ENCODE assay signal across 9 mouse cellular contexts in the genomic region with DNA sequence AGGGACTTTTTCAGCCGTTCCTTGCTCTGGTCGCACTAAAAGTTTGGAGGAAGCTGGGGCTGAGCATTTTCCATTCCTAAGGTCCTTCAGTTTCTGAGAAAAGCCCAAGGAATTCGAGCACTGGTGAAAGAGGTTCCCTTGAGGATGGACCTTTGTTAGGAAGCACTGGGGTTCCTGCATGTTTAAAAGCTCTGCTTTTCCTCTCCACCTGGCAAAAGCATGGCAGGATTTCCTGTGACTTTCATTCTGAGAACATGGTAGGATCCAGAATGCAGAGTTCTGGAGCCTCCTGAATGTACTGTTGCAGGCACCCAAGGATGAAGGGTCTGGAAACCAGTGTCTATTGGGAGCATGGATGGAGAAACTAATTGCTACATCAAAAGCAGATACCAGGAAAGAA.
"Had no signal": no experiment of that assay in that cellular context is flagged by ENCODE, and none has a peak within 500 bp of the region (broad histone marks: within the 10 kb centered on the region; RNA-seq: fewer than 3 reads in every experiment).

No protein-coding gene starts in this region.

- H3K4me1 ChIP-seq: limb, embryonic 13.5 days; midbrain, embryonic 12.5 days had no signal

- H3K9me3 ChIP-seq: limb, embryonic 13.5 days; midbrain, embryonic 12.5 days had no signal

- DNase-seq: left cerebral cortex, postnatal 4 days; lung, adult 18-20 months; right cerebral cortex, postnatal 14 days; thymus, postnatal 36 days had no signal

- H3K9ac ChIP-seq: limb, embryonic 13.5 days; liver, embryonic 14.5 days; midbrain, embryonic 12.5 days had no signal

- H3K4me3 ChIP-seq: limb, embryonic 13.5 days; midbrain, embryonic 12.5 days had no signal

- H3K36me3 ChIP-seq: limb, embryonic 13.5 days; midbrain, embryonic 12.5 days had no signal

- H3K27ac ChIP-seq: kidney, postnatal 0 days; limb, embryonic 13.5 days; liver, embryonic 14.5 days; midbrain, embryonic 12.5 days had no signal

- H3K27me3 ChIP-seq: limb, embryonic 13.5 days; midbrain, embryonic 12.5 days had no signal

- H3K4me2 ChIP-seq: limb, embryonic 13.5 days; midbrain, embryonic 12.5 days had no signal

- ATAC-seq: midbrain, embryonic 16.5 days had no signal
